Mouse (Mus musculus) mouse trophoblast stem cell (cell line): ENCODE measurements around the gene Zfp558.
"Not testable (repeated sequence)": the region's sequence is repeated elsewhere in the genome, so short reads cannot be mapped to it uniquely, and the experiment has no call there.

Experiments used
- in situ Hi-C, 2 experiments: fragments of 300-500 bp; cut with MseI, MboI; formaldehyde crosslinking; loops; 2 replicates in 1 of 2; 3 replicates in 1 of 2; pipeline ENCODE4 v1.15.1; 2025

Gene Zfp558

DNA sequence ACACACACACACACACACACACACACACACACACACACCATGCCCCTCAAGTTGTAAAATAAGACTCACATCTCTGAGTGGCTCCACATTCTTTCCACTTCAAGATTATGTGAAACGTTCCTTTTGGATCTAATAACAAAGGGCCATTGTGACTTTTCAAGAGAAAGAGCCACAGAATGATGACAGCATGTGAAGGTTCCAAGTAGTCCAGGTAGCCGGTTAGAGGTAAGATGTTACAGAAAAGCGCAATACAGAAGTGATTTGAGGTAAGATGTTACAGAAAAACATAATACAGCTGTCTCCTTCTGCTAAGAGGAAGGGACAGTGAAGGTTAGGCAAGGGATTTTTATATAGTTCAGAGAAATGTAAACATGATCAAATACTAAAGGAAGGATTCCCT lies at the start of gene Zfp558, which contains the start of gene Mbd3l1:
Zfp558 (minus strand) TSS at position 101 of the 400 bp plus-strand sequence.
Mbd3l1 (plus strand) TSS at position 192 of the 400 bp plus-strand sequence.
- in situ Hi-C loops, result no loop called here

DNA sequence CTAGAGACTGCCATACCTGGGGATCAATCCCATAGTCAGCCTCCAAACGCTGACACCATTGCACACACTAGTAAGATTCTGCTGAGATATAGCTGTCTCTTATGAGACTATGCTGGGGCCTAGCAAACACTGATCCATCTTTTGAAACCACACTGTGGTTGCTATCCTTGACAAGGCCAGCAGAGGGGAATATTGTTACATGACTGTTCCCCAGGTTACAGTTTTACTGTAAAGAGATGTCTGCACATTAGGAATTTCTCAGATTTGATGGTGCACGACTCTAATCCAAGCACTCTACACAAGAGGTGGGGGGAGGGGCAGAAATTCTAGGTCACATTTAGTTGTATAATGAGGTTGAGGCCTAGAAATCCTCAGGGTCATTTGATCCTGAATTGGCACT lies 30.0 kb upstream of the Zfp558 start:
- in situ Hi-C loops, result loop anchor here (25.0 kb wide), 1 partner anchor 229 kb away; no protein-coding TSS in a partner anchor

DNA sequence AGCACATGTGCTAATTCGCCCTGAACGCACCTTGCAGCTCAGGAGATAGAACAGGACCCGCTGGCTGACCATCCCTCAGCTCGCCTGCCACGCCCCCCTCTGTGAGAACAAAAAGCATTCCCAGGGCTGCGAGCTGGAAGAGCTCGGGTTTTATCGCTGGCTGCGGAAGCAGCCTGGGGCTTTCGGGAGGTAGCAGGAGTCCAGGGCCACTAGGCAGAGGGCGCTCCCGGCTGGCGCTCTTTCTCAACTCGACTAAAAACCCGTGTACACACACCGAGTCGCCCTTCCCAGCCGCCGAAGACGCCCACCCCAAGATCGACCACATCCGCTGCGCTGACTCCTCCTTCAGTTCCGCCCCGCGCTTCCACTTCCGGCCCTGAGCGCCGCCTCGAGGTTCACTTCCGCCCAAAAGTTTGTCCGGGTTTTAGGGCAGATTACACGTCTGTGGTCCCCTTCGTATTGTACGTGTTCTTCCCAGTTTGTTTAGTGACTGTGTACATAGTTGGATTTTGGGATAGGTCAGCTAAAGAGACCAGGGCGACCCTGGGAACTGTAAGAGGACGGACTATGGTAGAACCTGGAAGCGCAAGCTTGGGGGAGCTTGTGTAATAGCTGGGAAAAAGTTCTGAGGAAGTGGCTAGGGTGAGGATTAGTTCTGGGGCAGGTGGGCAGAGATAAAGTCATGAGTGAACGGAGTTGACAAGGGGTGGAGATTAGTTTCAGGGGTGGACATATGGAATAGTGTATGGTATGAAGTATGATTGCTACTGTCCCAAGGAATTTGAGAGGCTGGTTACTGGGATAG lies 4.5 kb downstream of the Zfp558 start:
- in situ Hi-C loops, result no loop called here

DNA sequence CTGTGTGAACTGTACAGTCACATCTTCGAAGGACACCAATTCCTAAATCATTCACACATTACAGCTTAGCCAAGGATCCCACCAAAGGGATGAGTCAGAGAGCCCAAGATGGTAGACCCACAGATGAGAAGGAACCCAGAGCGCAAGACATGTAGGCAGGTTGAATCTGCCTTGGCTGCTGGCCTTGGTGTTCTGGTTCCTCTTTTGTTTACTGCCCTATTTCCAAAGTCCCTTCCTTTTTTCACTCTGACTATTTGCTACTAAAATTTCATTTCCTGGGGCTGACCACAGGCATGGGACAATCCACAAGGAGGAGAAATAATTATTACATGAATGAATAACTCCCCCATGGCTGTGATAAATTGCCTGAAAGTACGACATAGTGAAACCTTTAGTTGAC lies 10.1 kb downstream of the Zfp558 start:
- in situ Hi-C loops, result no loop called here

DNA sequence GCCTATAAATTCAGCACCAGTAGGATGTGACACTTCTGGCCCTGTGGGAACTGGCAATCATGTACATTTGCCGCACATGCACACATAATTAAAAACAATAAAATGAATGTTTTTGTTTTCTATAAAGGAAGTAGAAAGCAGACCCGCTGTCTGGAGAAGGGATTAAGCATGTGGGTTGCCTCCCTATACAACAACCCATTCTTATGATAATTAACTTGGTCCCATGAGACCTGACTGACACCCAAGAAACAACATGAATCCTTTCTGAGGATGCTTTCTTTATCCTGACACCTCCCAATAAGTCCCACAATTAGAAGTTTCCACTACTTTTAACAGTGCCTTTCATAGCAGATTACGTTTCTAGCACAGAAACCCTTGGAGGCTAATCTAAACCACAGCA lies 10.7 kb downstream of the Zfp558 start:
- in situ Hi-C loops, result no loop called here

DNA sequence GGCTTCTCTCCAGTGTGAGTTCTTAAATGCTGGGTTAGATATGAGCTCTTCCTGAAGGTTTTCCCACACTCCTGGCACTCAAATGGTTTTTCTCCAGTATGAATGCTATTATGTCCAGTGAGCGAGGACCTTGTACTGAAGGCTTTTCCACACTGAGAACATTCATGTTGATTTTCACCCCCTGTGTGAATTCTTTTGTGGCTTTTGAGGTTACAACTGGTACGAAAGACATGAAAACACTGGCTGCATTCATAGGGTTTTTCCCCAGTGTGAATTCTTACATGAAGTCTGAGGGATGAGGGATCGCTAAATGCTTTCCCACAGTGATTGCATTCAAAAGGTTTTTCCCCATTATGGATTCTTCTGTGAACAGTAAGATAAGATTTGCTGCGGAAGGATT lies 21.5 kb downstream of the Zfp558 start:
- in situ Hi-C loops, result no loop called here

DNA sequence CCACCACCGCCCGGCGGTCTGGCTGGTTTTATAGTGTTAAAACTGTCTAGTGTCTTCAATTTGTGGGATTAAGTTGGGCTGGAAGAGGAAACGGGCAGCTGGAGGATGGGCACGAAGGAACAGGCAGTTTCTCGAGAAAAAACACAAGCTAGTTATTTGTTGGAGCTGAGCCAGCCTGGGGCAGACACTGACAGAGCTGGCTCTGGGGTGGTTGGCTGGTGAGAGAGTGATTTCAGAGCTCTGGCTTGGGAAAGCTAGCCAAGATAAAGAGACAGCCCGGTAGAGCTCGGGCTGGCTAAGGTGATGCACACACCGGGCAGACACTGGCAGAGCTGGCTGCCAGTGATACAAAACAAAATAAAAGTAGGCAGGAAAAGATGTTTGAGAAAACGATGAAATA lies 46.4 kb downstream of the Zfp558 start:
- in situ Hi-C loops, result no loop called here

DNA sequence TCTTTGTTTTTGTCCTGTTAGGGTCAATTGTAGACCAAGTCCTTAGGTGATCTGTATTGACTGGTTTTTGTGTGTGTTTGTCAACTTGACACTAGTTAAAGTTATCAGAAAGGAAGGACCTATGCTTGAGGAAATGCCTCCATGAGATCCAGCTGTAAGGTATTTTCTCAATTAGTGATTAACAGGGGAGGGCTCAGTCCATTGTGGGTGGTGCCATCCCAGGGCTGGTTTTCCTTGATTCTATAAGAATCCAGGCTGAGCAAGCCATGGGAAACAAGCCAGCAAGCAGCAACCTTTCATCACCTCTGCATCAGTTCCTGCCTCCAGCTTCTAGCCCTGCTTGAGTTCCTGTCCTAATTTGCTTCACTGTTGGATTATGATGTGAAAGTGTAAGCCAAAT lies 47.7 kb downstream of the Zfp558 start, which contains the start of gene Mbd3l2:
Mbd3l2 (plus strand) TSS at position 301 of the 400 bp plus-strand sequence.
- in situ Hi-C loops, result no loop called here

DNA sequence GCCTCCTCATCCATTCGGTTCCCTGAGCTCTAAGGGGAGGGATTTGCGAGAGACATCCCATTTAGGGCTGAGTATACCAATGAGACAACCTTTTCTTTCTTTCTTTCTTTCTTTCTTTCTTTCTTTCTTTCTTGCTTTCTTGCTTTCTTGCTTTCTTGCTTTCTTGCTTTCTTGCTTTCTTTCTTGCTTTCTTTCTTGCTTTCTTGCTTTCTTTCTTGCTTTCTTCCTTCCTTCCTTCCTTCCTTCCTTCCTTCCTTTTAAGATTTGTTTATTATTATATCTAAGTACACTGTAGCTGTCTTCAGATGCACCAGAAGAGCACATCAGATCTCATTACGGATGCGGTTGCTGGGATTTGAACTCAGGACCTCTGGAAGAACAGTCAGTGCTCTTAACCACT lies 65.7 kb downstream of the Zfp558 start:
- in situ Hi-C loops, result not testable (repeated sequence)
